Mouse (Mus musculus): ENCODE results near the gene Gm20683. TPM values are rescaled to one million over a fixed set of nuclear protein-coding genes. Genes with fewer than 3 reads are reported as not detected.
A peak's percentile ranks its signal among the peaks of the same experiment; 100 is the strongest.
"Not testable (repeated sequence)": the region's sequence is repeated elsewhere in the genome, so short reads cannot be mapped to it uniquely, and the experiment has no call there.

Gm20683 gene
- polyA plus RNA-seq, 1 experiment from 2014 or later: 6.0 TPM

DNA sequence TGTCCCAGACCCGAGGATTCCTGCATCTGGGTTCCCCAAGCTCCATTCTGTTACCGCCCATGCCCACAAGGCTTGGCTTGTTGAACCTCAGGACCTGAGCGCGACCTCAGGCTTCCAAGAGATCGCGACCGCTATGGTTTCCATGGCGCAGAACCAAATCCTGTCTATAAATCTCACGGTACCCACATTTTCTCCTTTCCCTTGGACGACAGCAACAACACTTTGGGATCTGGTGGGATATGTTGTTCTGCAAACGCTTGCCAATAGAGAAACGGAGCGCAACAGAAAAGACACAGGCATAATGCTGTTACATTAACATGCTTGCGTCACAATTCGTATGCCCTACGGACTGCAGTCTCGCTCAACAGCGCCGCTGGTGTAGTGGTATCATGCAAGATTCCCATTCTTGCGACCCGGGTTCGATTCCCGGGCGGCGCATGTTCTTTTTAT is 33.2 kb upstream of the Gm20683 start, which contains the start of gene Mettl26:
Gene Mettl26 (plus strand): TSS at position 354 of the 450 bp plus-strand sequence.
- no peak for DNase-seq (ENCODE audit: low read depth, low spot score)
- no peak for ATAC-seq
- no peak for TF ChIP-seq CTCF (IDR thresholded peaks at IDR 0.05)
- ChIA-PET CTCF (interaction anchor here (1.1 kb wide), 1 partner anchor 12 kb away, joined by 4 read pairs; no protein-coding TSS in a partner anchor), POLR2A (interaction anchor here (0.8 to 1.7 kb wide), 6 partner anchors 10 to 46 kb away, joined by 3 to 4 read pairs (median 4); partner anchors contain the start of genes Jmjd8 and Wdr90)
- H3K27me3 ChIP-seq: no peaks in the 10 kb centered on the region
- in situ Hi-C loops (cut with MboI; ENCODE audit: low pct_unique_long_range_greater_than_20kb): no loop called here

DNA sequence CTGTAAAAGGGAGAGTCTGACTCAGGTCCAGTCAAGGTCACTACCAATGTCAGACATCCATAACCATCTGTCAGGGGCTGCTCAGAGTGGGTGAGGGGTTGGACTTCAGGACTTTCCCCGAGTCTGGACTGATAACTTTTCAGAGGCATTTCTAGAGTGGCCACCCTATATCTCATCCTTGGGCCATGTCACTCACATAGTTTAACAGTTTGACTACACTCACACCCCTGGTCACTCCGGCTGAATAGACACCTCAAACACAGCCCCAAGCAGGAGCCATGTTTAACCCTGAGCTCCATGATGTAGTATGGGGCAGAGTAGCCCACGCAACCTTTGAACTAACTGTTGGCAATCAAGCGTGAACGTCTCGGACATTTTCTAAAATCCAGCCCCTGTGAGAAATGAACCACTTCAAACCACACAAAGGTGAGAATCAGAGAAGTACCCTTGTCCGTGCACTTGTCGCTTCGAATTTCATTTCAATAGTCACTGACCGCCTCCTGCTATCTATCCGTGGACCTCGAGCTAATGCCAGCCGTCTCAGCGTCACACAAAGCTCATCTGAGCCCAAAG is 32.7 kb upstream of the Gm20683 start:
- ChIA-PET CTCF (no interaction called here), POLR2A (interaction anchor here (0.8 to 1.7 kb wide), 4 partner anchors 10 to 46 kb away, joined by 3 to 4 read pairs (median 3); partner anchors contain the start of gene Jmjd8)
- in situ Hi-C loops (cut with MboI; ENCODE audit: low pct_unique_long_range_greater_than_20kb): no loop called here
- DNase-seq (ENCODE audit: low read depth, low spot score) (no peak), ATAC-seq (no peak)
- no peaks in the 10 kb centered on the region for H3K27me3 ChIP-seq
- TF ChIP-seq CTCF (IDR thresholded peaks at IDR 0.05): no peak

DNA sequence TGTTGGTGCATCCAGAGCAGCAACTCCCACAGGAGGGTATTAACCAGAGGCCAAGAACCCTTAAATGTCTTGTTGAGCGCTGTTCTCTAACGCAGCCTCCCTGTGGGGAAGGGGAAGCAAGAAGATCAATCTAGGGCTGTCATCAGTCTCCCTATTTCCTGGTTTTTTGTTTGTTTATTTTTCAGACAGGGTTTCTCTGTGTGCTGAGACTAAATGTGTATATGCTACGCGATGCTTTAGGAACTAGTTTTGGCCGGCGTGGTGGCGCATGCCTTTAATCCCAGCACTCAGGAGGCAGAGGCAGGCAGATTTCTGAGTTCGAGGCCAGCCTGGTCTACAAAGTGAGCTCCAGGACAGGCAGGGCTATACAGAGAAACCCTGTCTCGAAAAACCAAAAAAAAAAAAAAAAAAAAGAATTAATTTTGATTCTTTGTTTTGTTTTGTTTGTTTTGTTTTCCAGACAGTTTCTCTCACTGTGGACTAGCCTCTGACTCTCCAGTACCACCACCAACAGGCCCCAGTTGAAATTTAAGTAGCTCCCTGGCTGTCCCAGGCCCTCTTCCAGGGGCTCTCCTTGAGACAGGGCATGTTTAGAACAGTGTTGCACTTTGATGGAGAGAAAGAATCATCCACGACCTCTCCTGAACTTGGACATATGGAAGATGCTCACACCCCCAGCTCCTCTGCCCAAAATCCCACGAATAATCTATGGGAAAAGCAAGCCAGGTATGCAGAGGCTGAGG is 32.0 kb upstream of the Gm20683 start:
- CTCF ChIA-PET: no interaction called here
- no peak for TF ChIP-seq CTCF (IDR thresholded peaks at IDR 0.05)

DNA sequence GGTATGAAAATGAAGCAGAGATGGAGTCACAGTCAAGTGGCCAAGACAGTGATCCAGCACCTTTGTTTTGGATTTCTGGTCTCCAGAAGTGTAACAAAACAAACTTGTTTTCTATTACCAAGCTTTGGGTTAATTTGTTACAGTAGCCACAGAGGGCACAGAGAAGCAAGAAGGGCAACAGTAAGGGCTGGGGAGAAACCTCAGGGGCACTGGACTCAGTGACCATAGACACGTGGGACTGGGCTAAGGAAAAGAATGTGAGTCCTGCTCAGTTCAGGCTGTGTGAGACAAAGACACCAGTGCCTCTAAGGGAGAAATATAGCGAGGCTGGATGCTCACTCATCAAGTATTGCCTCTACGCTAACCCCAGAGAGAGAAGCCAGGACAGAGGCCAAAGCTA is 31.1 kb upstream of the Gm20683 start:
- no peak for TF ChIP-seq CTCF (IDR thresholded peaks at IDR 0.05)
- no peaks in the 10 kb centered on the region for H3K27me3 ChIP-seq
- CTCF ChIA-PET: no interaction called here
- POLR2A ChIA-PET: no interaction called here
- ATAC-seq: no peak
- in situ Hi-C loops (cut with MboI; ENCODE audit: low pct_unique_long_range_greater_than_20kb): no loop called here
- DNase-seq (ENCODE audit: low read depth, low spot score): no peak

More for the DNA sequence above, 32.0 kb upstream of the Gm20683 start:
- ATAC-seq: no peak
- H3K27me3 ChIP-seq: no peaks in the 10 kb centered on the region
- no peak for DNase-seq (ENCODE audit: low read depth, low spot score)
- POLR2A ChIA-PET: interaction anchor here (0.8 to 1.7 kb wide), 3 partner anchors 9 to 44 kb away, joined by 3 to 4 read pairs (median 3); no protein-coding TSS in a partner anchor
- in situ Hi-C loops (cut with MboI; ENCODE audit: low pct_unique_long_range_greater_than_20kb): no loop called here

DNA sequence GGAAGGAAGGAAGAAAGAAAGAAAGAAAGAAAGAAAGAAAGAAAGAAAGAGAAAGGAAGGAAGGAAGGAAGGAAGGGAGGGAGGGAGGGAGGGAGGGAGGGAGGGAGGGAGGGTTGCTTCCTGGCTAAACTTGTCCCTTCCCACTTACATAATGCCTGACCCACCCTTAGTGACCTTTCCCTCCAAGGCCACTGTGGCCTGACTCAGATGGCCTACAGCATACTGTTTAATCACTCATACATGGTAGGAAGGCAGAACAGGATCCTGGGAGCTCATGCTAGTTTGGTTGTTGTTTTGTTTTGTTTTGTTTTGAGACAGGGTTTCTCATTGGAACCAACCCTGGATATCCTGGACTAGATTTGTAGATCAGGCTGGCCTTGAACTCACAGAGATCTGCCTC is 30.0 kb upstream of the Gm20683 start:
- DNase-seq (ENCODE audit: low read depth, low spot score); POLR2A ChIA-PET; in situ Hi-C loops (cut with MboI; ENCODE audit: low pct_unique_long_range_greater_than_20kb); H3K27me3 ChIP-seq; ATAC-seq: not testable (repeated sequence)
- CTCF ChIA-PET: interaction anchor here (0.7 kb wide), 1 partner anchor 10 kb away, joined by 3 read pairs; the partner anchor contains the start of gene Wdr90

DNA sequence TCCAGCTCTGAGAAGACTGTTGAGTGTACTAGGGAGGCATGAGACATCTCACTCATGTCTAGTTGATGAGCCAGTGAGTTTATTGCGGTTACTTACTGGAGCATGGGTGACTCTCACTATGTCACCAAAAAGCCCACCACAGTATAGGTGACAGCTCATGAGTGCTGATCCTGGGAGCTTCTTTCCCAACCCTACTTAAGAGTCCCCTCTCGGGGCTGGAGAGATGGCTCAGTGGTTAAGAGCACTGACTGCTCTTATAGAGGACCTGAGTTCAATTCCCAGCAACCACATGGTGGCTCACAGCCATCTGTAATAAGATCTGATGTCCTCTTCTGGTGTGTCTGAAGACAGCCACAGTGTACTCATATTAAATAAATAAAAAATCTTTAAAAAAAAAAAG is 28.4 kb upstream of the Gm20683 start:
- POLR2A ChIA-PET: no interaction called here
- DNase-seq (ENCODE audit: low read depth, low spot score) (no peak), ATAC-seq (no peak)
- no peaks in the 10 kb centered on the region for H3K27me3 ChIP-seq
- CTCF ChIA-PET: interaction anchor here (1.3 kb wide), 1 partner anchor 22 kb away, joined by 3 read pairs; no protein-coding TSS in a partner anchor
- TF ChIP-seq CTCF (IDR thresholded peaks at IDR 0.05): no peak
- in situ Hi-C loops (cut with MboI; ENCODE audit: low pct_unique_long_range_greater_than_20kb): no loop called here

DNA sequence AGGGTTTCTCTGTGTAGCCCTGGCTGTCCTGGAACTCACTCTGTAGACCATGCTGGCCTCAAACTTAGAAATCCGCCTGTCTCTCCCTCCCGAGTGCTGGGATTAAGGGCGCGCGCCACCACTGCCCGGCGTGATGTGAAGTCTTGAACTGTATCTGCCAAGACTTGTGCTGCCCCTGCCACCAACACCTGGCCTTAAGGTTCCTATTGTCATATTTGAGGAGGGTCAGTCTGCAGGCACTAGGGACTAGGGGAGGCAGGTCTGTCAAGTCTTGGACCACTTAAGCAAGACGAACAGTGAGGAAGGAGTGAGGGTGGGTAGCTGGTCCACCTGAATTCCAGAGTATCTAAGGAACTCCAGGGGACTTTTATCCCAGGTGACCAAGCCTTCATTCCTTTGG is 27.9 kb upstream of the Gm20683 start:
- no peak for DNase-seq (ENCODE audit: low read depth, low spot score)
- no peak for TF ChIP-seq CTCF (IDR thresholded peaks at IDR 0.05)
- no peaks in the 10 kb centered on the region for H3K27me3 ChIP-seq
- ChIA-PET POLR2A (interaction anchor here (0.8 kb wide), 1 partner anchor 37 kb away, joined by 3 read pairs; no protein-coding TSS in a partner anchor), CTCF (interaction anchor here (1.3 to 1.4 kb wide), 2 partner anchors 10 to 22 kb away, joined by 3 to 4 read pairs; no protein-coding TSS in a partner anchor)
- no peak for ATAC-seq
- in situ Hi-C loops (cut with MboI; ENCODE audit: low pct_unique_long_range_greater_than_20kb): no loop called here

DNA sequence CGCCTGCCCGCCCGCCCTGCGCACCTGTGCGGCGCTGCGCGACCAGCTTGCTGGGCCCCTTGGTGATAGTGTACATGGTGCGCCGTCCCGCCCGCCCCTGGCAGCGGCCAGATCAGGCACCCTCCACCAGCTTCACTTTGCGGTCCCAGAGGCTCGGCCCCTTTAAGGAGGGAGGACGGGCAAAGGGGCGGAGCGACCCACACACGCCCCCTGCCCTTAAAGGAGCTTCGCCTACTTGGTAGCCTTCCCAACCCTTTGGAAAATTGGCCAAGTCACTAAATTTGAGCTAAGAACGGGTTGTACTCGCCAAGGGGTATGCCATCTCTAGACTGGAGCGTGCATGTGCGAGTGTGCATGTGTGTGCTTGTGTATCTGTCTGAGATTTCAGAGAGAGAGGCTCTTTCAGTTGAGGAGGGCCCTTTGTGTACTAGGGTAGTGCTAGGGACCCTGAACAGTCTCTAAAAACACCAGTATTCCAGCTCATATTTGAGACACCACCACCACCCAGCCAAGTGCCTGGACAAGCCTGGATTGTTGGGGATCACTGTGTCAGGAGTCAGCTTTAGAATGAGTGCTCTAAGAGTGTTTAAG is 27.1 kb upstream of the Gm20683 start, which contains the start of gene Mcrip2:
Gene Mcrip2 (minus strand): TSS at position 164 of the 591 bp plus-strand sequence.
- ATAC-seq: peak; percentile 49
- DNase-seq (ENCODE audit: low read depth, low spot score): no peak
- TF ChIP-seq CTCF (IDR thresholded peaks at IDR 0.05): no peak
- in situ Hi-C loops (cut with MboI; ENCODE audit: low pct_unique_long_range_greater_than_20kb): no loop called here
- no peaks in the 10 kb centered on the region for H3K27me3 ChIP-seq
- CTCF ChIA-PET: interaction anchor here (0.6 to 1.4 kb wide), 3 partner anchors 11 to 35 kb away, joined by 3 to 4 read pairs (median 3); partner anchors contain the start of gene Stub1
- POLR2A ChIA-PET: interaction anchor here (0.8 to 1.6 kb wide), 3 partner anchors 9 to 37 kb away, joined by 3 to 8 read pairs (median 3); no protein-coding TSS in a partner anchor

DNA sequence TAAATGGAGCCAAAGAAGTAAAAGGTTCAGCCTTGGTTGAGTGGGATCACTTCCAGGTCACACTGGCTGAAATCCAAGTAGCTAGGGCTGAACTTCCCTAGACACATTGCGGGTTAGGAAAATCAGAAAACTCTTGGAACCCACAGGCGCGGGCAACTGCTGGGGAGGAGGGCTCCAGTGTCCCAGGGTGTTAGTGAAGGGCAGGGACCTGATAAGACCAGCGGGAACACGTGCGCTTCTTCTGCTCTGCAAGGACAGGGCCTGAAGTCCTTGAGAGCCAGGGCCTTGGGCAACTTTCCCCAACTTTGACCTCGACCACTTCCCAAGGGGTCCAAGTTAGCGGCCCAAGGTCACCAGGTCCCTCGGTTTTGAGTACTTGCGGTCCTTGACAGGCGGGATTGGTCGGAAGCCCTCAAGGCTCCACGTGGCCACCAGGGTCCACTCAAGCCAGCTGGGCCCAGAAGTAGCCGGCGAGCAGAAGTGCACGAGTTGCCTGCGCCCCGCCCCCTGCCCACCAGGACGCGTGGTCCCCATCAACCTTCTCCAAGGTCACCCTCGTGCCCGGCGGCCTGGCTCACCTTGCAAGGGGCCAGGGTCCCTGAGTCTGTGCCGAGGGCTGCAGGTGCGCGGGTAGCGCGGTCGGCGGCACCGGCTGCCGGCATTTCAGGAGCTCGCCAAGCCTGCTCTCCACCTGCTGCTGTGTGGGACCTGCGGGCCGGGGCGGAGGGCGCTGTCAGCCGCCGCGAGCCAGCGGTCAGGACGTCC is 26.5 kb upstream of the Gm20683 start:
- DNase-seq (ENCODE audit: low read depth, low spot score) (no peak), ATAC-seq (peak; percentile 45)
- POLR2A ChIA-PET: interaction anchor here (1.3 to 1.6 kb wide), 2 partner anchors 9 to 11 kb away, joined by 3 to 8 read pairs; no protein-coding TSS in a partner anchor
- in situ Hi-C loops (cut with MboI; ENCODE audit: low pct_unique_long_range_greater_than_20kb): no loop called here
- H3K27me3 ChIP-seq: no peaks in the 10 kb centered on the region
- no peak for TF ChIP-seq CTCF (IDR thresholded peaks at IDR 0.05)
- CTCF ChIA-PET: interaction anchor here (0.6 to 1.4 kb wide), 3 partner anchors 11 to 142 kb away, joined by 3 to 4 read pairs (median 3); partner anchors contain the start of gene Stub1

Data from Patski (cell line).